Mouse (Mus musculus): ENCODE measurements around the gene Hoxd8. TPM values are rescaled to one million over a fixed set of nuclear protein-coding genes. Genes with fewer than 3 reads are reported as not detected.

The Hoxd8 gene
- polyA plus RNA-seq, 1 experiment from 2014 or later = 0.61 TPM

DNA sequence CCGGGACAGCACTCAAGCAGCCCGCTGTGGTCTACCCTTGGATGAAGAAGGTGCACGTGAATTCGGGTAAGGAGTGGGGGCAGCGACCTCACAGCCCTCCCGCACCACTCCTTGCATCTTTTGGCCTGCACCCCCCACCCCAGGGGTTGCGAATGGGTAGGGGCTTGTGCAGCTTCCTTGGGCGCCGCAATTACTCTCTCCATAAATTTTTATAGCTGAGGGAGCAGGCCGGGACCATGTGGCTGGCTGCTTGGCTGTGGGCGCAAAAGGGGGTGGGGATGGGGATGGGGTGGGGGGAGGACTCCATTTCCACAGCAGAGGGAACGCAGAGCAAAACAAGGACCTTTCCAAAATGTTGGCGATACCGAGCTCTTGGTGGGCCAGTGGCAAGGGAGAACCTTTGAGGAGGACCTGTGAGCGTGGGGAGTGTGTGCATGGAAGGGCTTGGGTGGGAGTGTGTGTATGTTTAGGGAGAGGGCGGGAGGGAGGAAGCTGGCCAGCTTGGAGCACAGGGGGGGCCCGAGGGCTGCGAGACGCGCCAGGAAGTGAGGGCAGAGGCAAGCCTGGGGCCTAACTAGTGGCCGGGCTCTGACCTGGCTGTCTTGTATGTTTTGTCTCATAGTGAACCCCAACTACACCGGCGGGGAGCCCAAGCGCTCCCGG lies 23.4 kb downstream of the Hoxd8 start:
- WGBS = 2% methylated on average over 25 of the region's 25 CpGs
- H3K4me3 ChIP-seq (ENCODE audit: control insufficient read depth in 1 of 2, insufficient read depth in 1 of 2, low read depth in 1 of 2, low read length in 2 of 2) = peak overlapping the region in 1 of 2 experiments; percentile 19; a peak in 1 of 4 replicates
- no peak overlapping the region for H3K9ac ChIP-seq (ENCODE audit: low read length)
- no peak overlapping the region for H3K27ac ChIP-seq (replicated peaks in 1 of 2; ENCODE audit: control insufficient read depth in 1 of 2, insufficient read depth in 1 of 2, low read depth in 2 of 2, low read length in 2 of 2)
- no peak for ATAC-seq (ENCODE audit: insufficient number of reproducible peaks, insufficient read depth, low FRiP score, low read depth)
- H3K27me3 ChIP-seq (ENCODE audit: control insufficient read depth, insufficient read depth, low read length) = peaks cover 99% of the 10 kb centered on the region
- no peaks in the 10 kb centered on the region for H3K36me3 ChIP-seq (ENCODE audit: control insufficient read depth, insufficient read depth, low read length)
- no peaks in the 10 kb centered on the region for H3K9me3 ChIP-seq (ENCODE audit: control insufficient read depth, low read length)
- H3K4me2 ChIP-seq (ENCODE audit: low read length) = peak overlapping the region; percentile 55
- peaks cover 0 to 7% of the 10 kb centered on the region in 2 experiments; a peak in 3 of 4 replicates for H3K4me1 ChIP-seq (ENCODE audit: control insufficient read depth in 2 of 2, insufficient read depth in 2 of 2, low read length in 2 of 2)

DNA sequence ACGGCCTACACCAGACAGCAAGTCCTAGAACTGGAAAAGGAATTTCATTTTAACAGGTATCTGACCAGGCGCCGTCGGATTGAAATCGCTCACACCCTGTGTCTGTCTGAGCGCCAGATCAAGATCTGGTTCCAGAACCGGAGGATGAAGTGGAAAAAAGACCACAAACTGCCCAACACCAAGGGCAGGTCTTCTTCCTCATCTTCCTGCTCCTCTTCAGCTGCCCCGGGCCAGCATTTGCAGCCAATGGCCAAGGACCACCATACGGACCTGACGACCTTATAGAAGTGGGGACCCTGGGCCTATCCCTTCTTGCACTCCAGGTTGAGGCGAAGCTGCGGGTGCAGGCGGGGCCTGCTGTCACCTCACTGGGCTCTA lies 23.9 kb downstream of the Hoxd8 start:
- WGBS = 8% methylated on average over 13 of the region's 13 CpGs
- Histone ChIP-seq H3K9ac (ENCODE audit: low read length) (no peak overlapping the region), H3K36me3 (ENCODE audit: control insufficient read depth, insufficient read depth, low read length) (no peaks in the 10 kb centered on the region), H3K4me1 (ENCODE audit: control insufficient read depth in 2 of 2, insufficient read depth in 2 of 2, low read length in 2 of 2) (peaks cover 0 to 10% of the 10 kb centered on the region in 2 experiments; a peak in 3 of 4 replicates), H3K4me3 (ENCODE audit: control insufficient read depth in 1 of 2, insufficient read depth in 1 of 2, low read depth in 1 of 2, low read length in 2 of 2) (no peak overlapping the region), H3K9me3 (ENCODE audit: control insufficient read depth, low read length) (no peaks in the 10 kb centered on the region), H3K27ac (replicated peaks in 1 of 2; ENCODE audit: control insufficient read depth in 1 of 2, insufficient read depth in 1 of 2, low read depth in 2 of 2, low read length in 2 of 2) (no peak overlapping the region), H3K27me3 (ENCODE audit: control insufficient read depth, insufficient read depth, low read length) (peaks cover 99% of the 10 kb centered on the region), H3K4me2 (ENCODE audit: low read length) (no peak overlapping the region)
- no peak for ATAC-seq (ENCODE audit: insufficient number of reproducible peaks, insufficient read depth, low FRiP score, low read depth)

DNA sequence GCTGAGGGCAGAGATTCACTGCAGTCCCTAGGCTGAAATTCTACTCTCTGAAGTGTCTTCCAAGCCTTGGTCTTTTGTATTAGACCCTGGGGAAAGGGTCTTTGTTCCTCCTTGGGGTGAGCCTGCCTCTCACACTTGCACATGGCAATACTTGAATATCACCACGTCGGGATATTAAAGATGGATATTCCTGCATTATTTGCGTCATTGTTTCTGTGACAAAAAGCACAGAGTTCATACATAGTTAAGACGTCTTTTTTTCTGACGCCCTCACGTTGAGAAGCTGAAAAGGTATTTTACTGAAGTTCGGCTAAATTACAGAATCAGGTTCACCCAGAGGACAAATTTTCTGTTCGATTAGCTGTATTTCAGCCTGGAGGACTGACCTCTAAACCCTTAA lies 25.9 kb downstream of the Hoxd8 start:
- Histone ChIP-seq H3K9me3 (ENCODE audit: control insufficient read depth, low read length) (no peaks in the 10 kb centered on the region), H3K4me2 (ENCODE audit: low read length) (no peak overlapping the region), H3K9ac (ENCODE audit: low read length) (no peak overlapping the region), H3K36me3 (ENCODE audit: control insufficient read depth, insufficient read depth, low read length) (no peaks in the 10 kb centered on the region), H3K27ac (replicated peaks in 1 of 2; ENCODE audit: control insufficient read depth in 1 of 2, insufficient read depth in 1 of 2, low read depth in 2 of 2, low read length in 2 of 2) (no peak overlapping the region), H3K4me1 (ENCODE audit: control insufficient read depth in 2 of 2, insufficient read depth in 2 of 2, low read length in 2 of 2) (peaks cover 0 to 10% of the 10 kb centered on the region in 2 experiments; a peak in 3 of 4 replicates), H3K27me3 (ENCODE audit: control insufficient read depth, insufficient read depth, low read length) (peaks cover 98% of the 10 kb centered on the region), H3K4me3 (ENCODE audit: control insufficient read depth in 1 of 2, insufficient read depth in 1 of 2, low read depth in 1 of 2, low read length in 2 of 2) (no peak overlapping the region)
- WGBS = 10% methylated on average over 8 of the region's 8 CpGs
- no peak for ATAC-seq (ENCODE audit: insufficient number of reproducible peaks, insufficient read depth, low FRiP score, low read depth)

DNA sequence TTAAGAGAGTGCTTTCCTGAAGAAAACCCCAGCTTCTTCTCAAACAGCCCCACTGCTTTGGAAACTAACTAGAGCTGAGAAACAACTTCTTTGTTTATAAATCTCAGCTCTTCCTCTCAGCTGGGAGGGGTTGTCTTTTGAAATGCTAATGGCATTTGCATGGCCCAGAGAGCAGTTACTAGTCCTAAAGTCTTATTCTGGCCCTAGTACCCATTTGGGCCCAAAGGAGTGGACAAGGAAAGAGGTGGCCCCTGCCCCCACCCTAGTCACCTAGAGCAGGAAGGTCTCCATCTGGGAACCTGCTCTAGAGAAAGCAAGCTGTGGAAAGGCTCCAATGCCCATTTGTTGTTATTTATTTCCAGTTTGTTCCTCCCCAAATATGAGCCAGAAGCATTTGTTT lies 26.6 kb downstream of the Hoxd8 start:
- ATAC-seq (ENCODE audit: insufficient number of reproducible peaks, insufficient read depth, low FRiP score, low read depth) = no peak
- Histone ChIP-seq H3K4me1 (ENCODE audit: control insufficient read depth in 2 of 2, insufficient read depth in 2 of 2, low read length in 2 of 2) (peaks cover 0 to 12% of the 10 kb centered on the region in 2 experiments; a peak in 3 of 4 replicates), H3K9ac (ENCODE audit: low read length) (no peak overlapping the region), H3K27me3 (ENCODE audit: control insufficient read depth, insufficient read depth, low read length) (peaks cover 98% of the 10 kb centered on the region), H3K4me3 (ENCODE audit: control insufficient read depth in 1 of 2, insufficient read depth in 1 of 2, low read depth in 1 of 2, low read length in 2 of 2) (no peak overlapping the region), H3K36me3 (ENCODE audit: control insufficient read depth, insufficient read depth, low read length) (no peaks in the 10 kb centered on the region), H3K9me3 (ENCODE audit: control insufficient read depth, low read length) (no peaks in the 10 kb centered on the region), H3K27ac (replicated peaks in 1 of 2; ENCODE audit: control insufficient read depth in 1 of 2, insufficient read depth in 1 of 2, low read depth in 2 of 2, low read length in 2 of 2) (no peak overlapping the region), H3K4me2 (ENCODE audit: low read length) (no peak overlapping the region)

DNA sequence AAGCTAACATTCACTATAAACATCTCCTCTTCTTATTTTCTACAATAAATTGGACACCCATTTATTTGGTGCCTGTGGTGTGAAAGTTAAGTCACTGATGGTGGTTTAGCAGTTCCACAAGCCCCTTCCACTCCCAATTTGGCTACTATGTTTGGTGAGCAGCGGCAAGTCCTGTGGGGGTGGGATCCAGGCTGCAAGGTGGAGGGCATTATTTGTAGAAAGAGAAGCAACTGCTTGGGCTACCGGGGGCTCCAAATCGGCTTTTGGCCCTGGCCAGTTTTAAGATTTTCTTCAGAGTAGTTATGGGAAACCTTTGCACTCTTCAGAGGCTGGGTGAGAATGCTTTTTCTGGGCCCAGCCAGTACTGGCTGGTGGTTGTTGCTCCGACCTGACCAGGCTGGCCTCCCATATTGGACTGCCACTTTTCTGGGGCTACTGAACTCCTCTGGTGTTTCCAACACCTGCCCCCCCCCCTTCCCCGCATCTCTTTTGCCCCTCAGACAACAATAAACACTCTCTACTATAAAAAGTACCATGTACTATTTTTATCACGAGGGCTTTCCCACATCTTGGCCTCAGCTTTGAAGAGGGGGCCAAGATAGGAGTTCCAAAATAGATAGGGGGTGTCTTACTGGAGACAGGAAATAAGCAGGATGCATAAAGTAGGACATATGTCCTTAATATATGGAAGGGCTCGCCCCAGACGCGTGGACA lies 27.5 kb downstream of the Hoxd8 start:
- Histone ChIP-seq H3K4me3 (ENCODE audit: control insufficient read depth in 1 of 2, insufficient read depth in 1 of 2, low read depth in 1 of 2, low read length in 2 of 2) (no peak overlapping the region), H3K4me1 (ENCODE audit: control insufficient read depth in 2 of 2, insufficient read depth in 2 of 2, low read length in 2 of 2) (peaks cover 0 to 15% of the 10 kb centered on the region in 2 experiments; a peak in 3 of 4 replicates), H3K9ac (ENCODE audit: low read length) (no peak overlapping the region), H3K9me3 (ENCODE audit: control insufficient read depth, low read length) (no peaks in the 10 kb centered on the region), H3K36me3 (ENCODE audit: control insufficient read depth, insufficient read depth, low read length) (no peaks in the 10 kb centered on the region), H3K27me3 (ENCODE audit: control insufficient read depth, insufficient read depth, low read length) (peaks cover 98% of the 10 kb centered on the region), H3K4me2 (ENCODE audit: low read length) (no peak overlapping the region), H3K27ac (replicated peaks in 1 of 2; ENCODE audit: control insufficient read depth in 1 of 2, insufficient read depth in 1 of 2, low read depth in 2 of 2, low read length in 2 of 2) (no peak overlapping the region)
- WGBS = 7% methylated on average over 9 of the region's 9 CpGs
- ATAC-seq (ENCODE audit: insufficient number of reproducible peaks, insufficient read depth, low FRiP score, low read depth) = no peak

DNA sequence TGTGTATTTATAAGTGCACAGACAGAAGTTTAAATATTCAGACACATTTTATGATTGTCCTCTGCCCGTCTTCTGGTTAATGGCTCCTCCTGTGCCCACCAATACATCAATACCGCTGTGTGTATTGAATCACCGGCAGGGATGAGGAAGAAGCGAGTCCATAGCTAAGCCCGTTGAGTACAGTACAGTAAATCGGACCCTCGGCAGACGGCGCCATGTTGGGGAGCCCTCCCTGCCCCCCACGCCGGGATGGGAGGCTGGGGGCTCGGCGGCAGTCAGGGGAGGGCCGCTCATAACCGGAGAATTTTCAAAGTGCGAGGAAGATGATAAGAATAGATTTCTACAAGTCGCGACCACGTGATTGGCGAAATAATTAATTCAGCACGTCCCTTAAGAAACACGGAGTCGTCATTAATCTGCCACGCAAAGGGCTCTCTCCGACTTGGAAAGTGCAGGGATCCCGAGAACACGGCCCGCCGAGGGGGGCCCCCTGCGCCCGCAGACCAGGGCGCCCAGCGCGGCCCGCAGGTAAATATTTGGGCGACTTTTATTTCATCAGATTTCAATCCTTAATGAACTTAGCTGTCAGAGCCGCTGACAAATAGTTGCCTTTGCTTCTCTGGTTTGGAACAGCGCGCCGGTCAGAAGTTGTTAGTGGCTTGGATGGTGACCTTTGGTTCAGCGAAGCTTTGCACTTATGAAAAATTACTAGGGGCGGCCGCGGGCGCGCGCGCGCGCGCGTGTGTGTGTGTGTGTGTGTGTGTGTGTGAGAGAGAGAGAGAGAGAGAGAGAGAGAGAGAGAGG lies 28.3 kb downstream of the Hoxd8 start:
- Histone ChIP-seq H3K9me3 (ENCODE audit: control insufficient read depth, low read length) (no peaks in the 10 kb centered on the region), H3K36me3 (ENCODE audit: control insufficient read depth, insufficient read depth, low read length) (no peaks in the 10 kb centered on the region), H3K4me2 (ENCODE audit: low read length) (peak overlapping the region; percentile 31), H3K27ac (replicated peaks in 1 of 2; ENCODE audit: control insufficient read depth in 1 of 2, insufficient read depth in 1 of 2, low read depth in 2 of 2, low read length in 2 of 2) (no peak overlapping the region), H3K4me3 (ENCODE audit: control insufficient read depth in 1 of 2, insufficient read depth in 1 of 2, low read depth in 1 of 2, low read length in 2 of 2) (peak overlapping the region in 1 of 2 experiments; percentile 16; a peak in 2 of 4 replicates), H3K27me3 (ENCODE audit: control insufficient read depth, insufficient read depth, low read length) (peaks cover 98% of the 10 kb centered on the region), H3K9ac (ENCODE audit: low read length) (no peak overlapping the region), H3K4me1 (ENCODE audit: control insufficient read depth in 2 of 2, insufficient read depth in 2 of 2, low read length in 2 of 2) (peaks cover 0 to 11% of the 10 kb centered on the region in 2 experiments; a peak in 3 of 4 replicates)
- no peak for ATAC-seq (ENCODE audit: insufficient number of reproducible peaks, insufficient read depth, low FRiP score, low read depth)
- under 1% methylated on average over 52 of the region's 52 CpGs for WGBS

DNA sequence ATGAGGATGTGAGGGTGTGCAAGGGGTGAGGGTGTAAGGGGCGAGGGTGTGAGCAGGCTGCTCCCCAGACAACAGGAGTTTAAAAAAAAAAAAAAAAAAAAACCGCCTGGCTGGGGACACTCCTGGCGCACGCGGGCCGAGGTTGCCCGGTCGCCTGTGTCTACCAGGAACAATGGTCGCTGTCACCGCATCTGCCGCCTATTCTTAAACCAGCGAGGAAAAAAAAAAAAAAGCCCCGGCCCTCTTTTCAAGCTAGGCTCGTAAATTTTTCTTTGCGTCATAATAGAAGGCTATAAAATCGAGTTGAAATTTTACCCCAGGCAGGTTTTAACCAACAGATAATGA lies 28.9 kb downstream of the Hoxd8 start:
- Histone ChIP-seq H3K4me3 (ENCODE audit: control insufficient read depth in 1 of 2, insufficient read depth in 1 of 2, low read depth in 1 of 2, low read length in 2 of 2) (no peak overlapping the region), H3K36me3 (ENCODE audit: control insufficient read depth, insufficient read depth, low read length) (no peaks in the 10 kb centered on the region), H3K4me2 (ENCODE audit: low read length) (no peak overlapping the region), H3K9ac (ENCODE audit: low read length) (no peak overlapping the region), H3K27ac (replicated peaks in 1 of 2; ENCODE audit: control insufficient read depth in 1 of 2, insufficient read depth in 1 of 2, low read depth in 2 of 2, low read length in 2 of 2) (no peak overlapping the region), H3K27me3 (ENCODE audit: control insufficient read depth, insufficient read depth, low read length) (peaks cover 98% of the 10 kb centered on the region), H3K9me3 (ENCODE audit: control insufficient read depth, low read length) (no peaks in the 10 kb centered on the region), H3K4me1 (ENCODE audit: control insufficient read depth in 2 of 2, insufficient read depth in 2 of 2, low read length in 2 of 2) (peaks cover 0 to 11% of the 10 kb centered on the region in 2 experiments; a peak in 3 of 4 replicates)
- no peak for ATAC-seq (ENCODE audit: insufficient number of reproducible peaks, insufficient read depth, low FRiP score, low read depth)
- under 1% methylated on average over 16 of the region's 16 CpGs for WGBS
